Mouse (Mus musculus) heart, postnatal 0 days (tissue): Measurements from ENCODE around the gene Glb1.

ENCODE experiments used
- CTCF ChIP-seq: IDR thresholded peaks from 2 replicates; pipeline ENCODE4 v1.5.1; 2016; ENCODE audit warnings: antibody characterized with exemption, control low read depth, low read depth
- EP300 ChIP-seq: IDR thresholded peaks from 2 replicates; pipeline ENCODE4 v1.6.1; 2016; ENCODE audit warnings: antibody characterized with exemption, low read depth

GRCm38 (mm10) chr9:114451615-114452014, 50.7 kb downstream of the Glb1 start:
- TF ChIP-seq CTCF = no peak
- TF ChIP-seq EP300 = no peak
